Mouse (Mus musculus): Measurements from ENCODE around the gene Grik1.

DNA sequence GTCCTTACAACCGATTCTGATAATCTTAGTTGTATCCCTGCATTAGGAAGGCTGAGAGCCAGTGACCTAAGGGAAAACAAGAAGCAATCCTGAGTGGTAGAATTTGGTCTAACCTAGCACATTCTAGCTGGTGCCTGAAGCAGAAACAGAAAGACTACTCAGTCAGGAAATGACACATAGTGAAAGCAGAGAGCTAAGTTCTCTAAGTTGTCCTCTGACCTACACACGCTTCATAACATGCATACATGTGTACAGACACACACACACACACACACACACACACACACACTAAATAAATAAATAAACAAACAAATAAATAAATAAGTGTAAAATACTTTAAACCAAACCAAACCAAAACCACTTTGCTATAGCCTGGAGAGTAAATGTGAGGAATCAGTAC, 358.7 kb downstream of the Grik1 start:
- TF ChIP-seq CTCF (IDR thresholded peaks at IDR 0.05; ENCODE audit: extremely low read depth, insufficient read depth, low read length) (no peak), POLR2A (IDR thresholded peaks at IDR 0.05; ENCODE audit: extremely low read depth, insufficient read depth, low read length) (no peak)

Data from cortical plate, adult 2 months (tissue).